Mouse (Mus musculus): ENCODE measurements around the gene Gm6370.
"Not testable (repeated sequence)": the region's sequence is repeated elsewhere in the genome, so short reads cannot be mapped to it uniquely, and the experiment has no call there.

- not testable (repeated sequence) for TF ChIP-seq POLR2A, CTCF (IDR thresholded peaks at IDR 0.05; ENCODE audit: insufficient read depth, low read depth, low read length)
Observed at GRCm38 (mm10) chr5:146481665-146482064, 9.5 kb upstream of the Gm6370 start, which contains the start of gene Gm6408.

Measured in olfactory bulb, adult 2 months (tissue).